Mouse (Mus musculus): ENCODE measurements around the gene Stat5b. TPM values are rescaled to one million over a fixed set of nuclear protein-coding genes. Genes with fewer than 3 reads are reported as not detected.

The Stat5b gene
- polyA plus RNA-seq, 1 experiment, result not detected

GRCm38 (mm10) chr11:100879321-100880078 is 29.0 kb upstream of the Stat5b start:
- Histone ChIP-seq H3K27ac (ENCODE audit: insufficient read depth, low read depth, low read length) (no peak overlapping the region), H3K4me1 (ENCODE audit: control insufficient read depth, insufficient read depth, low read length) (no peaks in the 10 kb centered on the region), H3K4me3 (ENCODE audit: insufficient read depth, low read depth, low read length) (no peak overlapping the region)
- 83% methylated on average over 15 of the region's 15 CpGs for WGBS
- TF ChIP-seq POLR2A (IDR thresholded peaks at IDR 0.05; ENCODE audit: insufficient read depth, low read depth, low read length), result no peak
- no peak for TF ChIP-seq CTCF (IDR thresholded peaks at IDR 0.05; ENCODE audit: insufficient read depth, low read depth, low read length)

- no peaks in the 10 kb centered on the region for H3K4me1 ChIP-seq (ENCODE audit: control insufficient read depth, insufficient read depth, low read length)
- no peak overlapping the region for H3K4me3 ChIP-seq (ENCODE audit: insufficient read depth, low read depth, low read length)
- no peak overlapping the region for H3K27ac ChIP-seq (ENCODE audit: insufficient read depth, low read depth, low read length)
- WGBS, result 73% methylated on average over 3 of the region's 3 CpGs
- no peak for TF ChIP-seq CTCF (IDR thresholded peaks at IDR 0.05; ENCODE audit: insufficient read depth, low read depth, low read length)
- no peak for TF ChIP-seq POLR2A (IDR thresholded peaks at IDR 0.05; ENCODE audit: insufficient read depth, low read depth, low read length)
Observed at GRCm38 (mm10) chr11:100875761-100876160, 25.2 kb upstream of the Stat5b start.

DNA sequence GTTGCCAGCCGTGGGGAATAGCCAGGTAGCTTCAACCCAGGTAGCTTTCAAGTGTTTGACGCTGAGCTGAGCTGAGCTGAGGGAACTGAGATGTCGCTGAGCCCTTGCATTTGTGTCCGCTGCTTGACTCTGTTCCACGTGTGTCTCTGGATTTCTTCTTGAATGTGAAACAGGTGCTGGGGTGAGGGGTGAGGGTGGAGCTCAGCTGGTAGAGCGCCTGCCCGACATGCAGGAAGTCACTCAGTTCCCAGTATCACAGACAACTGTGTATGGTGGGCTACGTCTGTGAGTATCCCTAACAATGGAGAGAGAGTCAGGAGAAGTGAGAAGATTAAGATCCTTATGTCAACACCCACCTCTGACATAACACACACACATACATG is 20.4 kb upstream of the Stat5b start:
- no peaks in the 10 kb centered on the region for H3K4me1 ChIP-seq (ENCODE audit: control insufficient read depth, insufficient read depth, low read length)
- no peak overlapping the region for H3K27ac ChIP-seq (ENCODE audit: insufficient read depth, low read depth, low read length)
- H3K4me3 ChIP-seq (ENCODE audit: insufficient read depth, low read depth, low read length), result no peak overlapping the region
- 82% methylated on average over 8 of the region's 8 CpGs for WGBS
- no peak for TF ChIP-seq CTCF (IDR thresholded peaks at IDR 0.05; ENCODE audit: insufficient read depth, low read depth, low read length)
- no peak for TF ChIP-seq POLR2A (IDR thresholded peaks at IDR 0.05; ENCODE audit: insufficient read depth, low read depth, low read length)

GRCm38 (mm10) chr11:100870256-100870967 is 19.9 kb upstream of the Stat5b start:
- no peak for TF ChIP-seq CTCF (IDR thresholded peaks at IDR 0.05; ENCODE audit: insufficient read depth, low read depth, low read length)
- TF ChIP-seq POLR2A (IDR thresholded peaks at IDR 0.05; ENCODE audit: insufficient read depth, low read depth, low read length), result no peak
- Histone ChIP-seq H3K27ac (ENCODE audit: insufficient read depth, low read depth, low read length) (no peak overlapping the region), H3K4me3 (ENCODE audit: insufficient read depth, low read depth, low read length) (no peak overlapping the region), H3K4me1 (ENCODE audit: control insufficient read depth, insufficient read depth, low read length) (no peaks in the 10 kb centered on the region)
- WGBS, result 70% methylated on average over 10 of the region's 10 CpGs

GRCm38 (mm10) chr11:100865618-100866017 is 15.1 kb upstream of the Stat5b start:
- TF ChIP-seq CTCF (IDR thresholded peaks at IDR 0.05; ENCODE audit: insufficient read depth, low read depth, low read length), result no peak
- no peak for TF ChIP-seq POLR2A (IDR thresholded peaks at IDR 0.05; ENCODE audit: insufficient read depth, low read depth, low read length)
- Histone ChIP-seq H3K4me3 (ENCODE audit: insufficient read depth, low read depth, low read length) (no peak overlapping the region), H3K4me1 (ENCODE audit: control insufficient read depth, insufficient read depth, low read length) (peaks cover 6% of the 10 kb centered on the region; the same call in 1 of the 2 replicates), H3K27ac (ENCODE audit: insufficient read depth, low read depth, low read length) (no peak overlapping the region)
- WGBS, result 92% methylated on average over 7 of the region's 7 CpGs

DNA sequence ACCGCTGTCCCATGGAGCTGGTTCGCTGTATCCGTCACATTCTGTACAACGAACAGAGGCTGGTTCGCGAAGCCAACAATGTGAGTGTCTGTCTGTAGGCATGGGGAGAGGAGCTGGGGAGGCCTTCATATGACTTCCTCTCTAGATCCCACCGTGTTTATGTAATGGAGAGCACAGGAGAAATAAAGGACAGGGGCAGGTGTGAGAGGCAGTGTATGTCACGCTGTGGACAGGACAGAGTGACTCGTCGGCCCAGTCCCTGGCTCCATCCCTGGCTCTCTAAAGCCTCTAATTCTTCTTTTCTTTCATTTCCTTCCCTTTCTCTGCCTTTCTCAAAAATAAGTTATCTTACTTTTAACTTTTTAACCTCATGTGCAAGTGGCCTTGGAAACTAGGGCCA is 12.6 kb upstream of the Stat5b start:
- peaks cover 14% of the 10 kb centered on the region for H3K4me1 ChIP-seq (ENCODE audit: control insufficient read depth, insufficient read depth, low read length)
- WGBS, result 92% methylated on average over 10 of the region's 10 CpGs
- no peak overlapping the region for H3K4me3 ChIP-seq (ENCODE audit: insufficient read depth, low read depth, low read length)
- TF ChIP-seq POLR2A (IDR thresholded peaks at IDR 0.05; ENCODE audit: insufficient read depth, low read depth, low read length) (no peak), CTCF (IDR thresholded peaks at IDR 0.05; ENCODE audit: insufficient read depth, low read depth, low read length) (no peak)
- no peak overlapping the region for H3K27ac ChIP-seq (ENCODE audit: insufficient read depth, low read depth, low read length)

DNA sequence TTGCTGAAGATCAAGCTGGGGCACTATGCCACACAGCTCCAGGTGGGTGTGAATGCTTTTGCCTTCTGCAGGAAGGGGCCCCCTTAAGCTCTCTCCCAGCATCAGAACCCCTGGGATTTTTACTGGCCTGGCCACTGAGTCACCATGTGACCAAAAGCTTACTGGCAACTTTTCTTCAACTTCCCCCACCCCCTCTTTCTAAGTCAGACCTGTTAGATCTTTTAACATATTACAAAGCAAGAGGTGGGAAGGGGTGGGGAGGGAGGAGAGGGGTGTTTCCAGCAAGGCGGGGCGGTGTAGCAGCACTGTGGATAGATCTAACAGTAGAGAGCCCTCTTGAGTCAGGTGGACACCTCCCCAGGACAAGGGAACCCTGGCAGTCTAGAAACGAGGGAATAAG is 11.3 kb upstream of the Stat5b start:
- no peak overlapping the region for H3K4me3 ChIP-seq (ENCODE audit: insufficient read depth, low read depth, low read length)
- no peak overlapping the region for H3K27ac ChIP-seq (ENCODE audit: insufficient read depth, low read depth, low read length)
- TF ChIP-seq CTCF (IDR thresholded peaks at IDR 0.05; ENCODE audit: insufficient read depth, low read depth, low read length) (no peak), POLR2A (IDR thresholded peaks at IDR 0.05; ENCODE audit: insufficient read depth, low read depth, low read length) (no peak)
- H3K4me1 ChIP-seq (ENCODE audit: control insufficient read depth, insufficient read depth, low read length), result peaks cover 14% of the 10 kb centered on the region
- 66% methylated on average over 3 of the region's 3 CpGs for WGBS

DNA sequence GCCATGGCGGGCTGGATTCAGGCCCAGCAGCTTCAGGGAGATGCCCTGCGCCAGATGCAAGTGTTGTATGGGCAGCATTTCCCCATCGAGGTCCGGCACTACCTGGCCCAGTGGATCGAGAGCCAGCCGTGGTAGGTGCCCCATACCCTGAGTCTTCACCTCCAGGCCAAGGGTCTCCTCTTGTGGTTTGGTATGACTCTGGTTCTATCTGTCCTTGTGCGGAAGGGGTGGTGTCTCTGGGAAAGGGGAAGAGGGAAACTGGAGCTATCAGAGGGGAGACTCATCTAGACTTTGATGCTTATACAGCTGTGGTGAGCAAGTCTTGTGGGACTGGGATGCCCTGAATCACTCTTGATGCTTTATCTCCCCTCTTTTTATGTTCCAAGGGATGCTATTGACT is 10.8 kb upstream of the Stat5b start:
- 89% methylated on average over 7 of the region's 7 CpGs for WGBS
- H3K4me1 ChIP-seq (ENCODE audit: control insufficient read depth, insufficient read depth, low read length), result peaks cover 14% of the 10 kb centered on the region
- no peak for TF ChIP-seq CTCF (IDR thresholded peaks at IDR 0.05; ENCODE audit: insufficient read depth, low read depth, low read length)
- no peak for TF ChIP-seq POLR2A (IDR thresholded peaks at IDR 0.05; ENCODE audit: insufficient read depth, low read depth, low read length)
- no peak overlapping the region for H3K27ac ChIP-seq (ENCODE audit: insufficient read depth, low read depth, low read length)
- no peak overlapping the region for H3K4me3 ChIP-seq (ENCODE audit: insufficient read depth, low read depth, low read length)
